13 mouse cellular contexts compared by ENCODE assay signal in genomic region chr9:123397701-123398100, GRCm38 (mm10). TPM values are rescaled to one million over a fixed set of nuclear protein-coding genes. Genes with fewer than 3 reads are reported as not detected.
A peak's percentile ranks its signal among the peaks of the same experiment; 100 is the strongest.
DNase-seq lines count a peak whose midpoint lies in the region; ATAC-seq and TF ChIP-seq lines count a peak whose summit lies in the region.
"Had no signal": no experiment of that assay in that cellular context is flagged by ENCODE, and none has a peak within 500 bp of the region (broad histone marks: within the 10 kb centered on the region; RNA-seq: fewer than 3 reads in every experiment).

No protein-coding gene starts in this region.

- DNase-seq in hindbrain, embryonic 10.5 days (ENCODE audit: low spot score) = peak; percentile 10
- DNase-seq in hindbrain, embryonic 14.5 days (ENCODE audit: low spot score) = no peak
- DNase-seq in ES-E14 (ENCODE audit: low read depth, low spot score) = peak; percentile 4
- peak; percentile 67 for DNase-seq in brain, embryonic 14.5 days (ENCODE audit: low read depth)
- DNase-seq in neural tube, embryonic 10.5 days (ENCODE audit: extremely low spot score, low spot score) = no peak
- no peak for DNase-seq in gastrocnemius, postnatal 36 days
- DNase-seq: adrenal gland, adult 8-10 months; cerebellum, adult 9-10 months; heart, adult 18-20 months; kidney, adult 8-10 months; liver, embryonic 13.5 days; thymus, postnatal 4 days had no signal

- peaks cover 9% of the 10 kb centered on the region; the same call in 1 of the 2 replicates for H3K36me3 ChIP-seq in hindbrain, embryonic 10.5 days
- peaks cover 4% of the 10 kb centered on the region; the same call in 1 of the 2 replicates for H3K36me3 ChIP-seq in hindbrain, embryonic 14.5 days (replicated peaks; ENCODE audit: control insufficient read depth, insufficient read depth)
- H3K36me3 ChIP-seq in ES-E14 (ENCODE audit: control insufficient read depth, insufficient read depth, low read length, poor library complexity, severe bottlenecking) = no peaks in the 10 kb centered on the region
- H3K36me3 ChIP-seq in midbrain, embryonic 16.5 days (ENCODE audit: control insufficient read depth, insufficient read depth, low read length) = no peaks in the 10 kb centered on the region

- ATAC-seq in hindbrain, embryonic 14.5 days (ENCODE audit: low FRiP score) = no peak
- ATAC-seq in midbrain, embryonic 16.5 days = peak; percentile 79

- no peak for TF ChIP-seq POLR2A in brain, embryonic 14.5 days (IDR thresholded peaks at IDR 0.05; ENCODE audit: borderline replicate concordance, extremely low read depth, insufficient read depth, insufficient read length, poor library complexity, severe bottlenecking)

- H3K9ac ChIP-seq in hindbrain, embryonic 14.5 days = no peak overlapping the region
- no peak overlapping the region for H3K9ac ChIP-seq in ES-E14 (ENCODE audit: insufficient read depth, low read depth, low read length, poor library complexity, severe bottlenecking)
- H3K9ac ChIP-seq in midbrain, embryonic 16.5 days (ENCODE audit: low read depth, low read length) = no peak overlapping the region
- H3K9ac ChIP-seq: liver, embryonic 13.5 days had no signal

- no peak for TF ChIP-seq CTCF in brain, embryonic 14.5 days (IDR thresholded peaks at IDR 0.05; ENCODE audit: borderline replicate concordance, extremely low read depth, insufficient read depth, insufficient read length)

- in situ Hi-C loops in ES-E14 (cut with MboI; ENCODE audit: low sequenced_read_pairs in 2 of 2, unreplicated experiment in 2 of 2) = no loop called here

- H3K4me2 ChIP-seq in hindbrain, embryonic 14.5 days (replicated peaks) = no peak overlapping the region
- no peak overlapping the region for H3K4me2 ChIP-seq in midbrain, embryonic 16.5 days (ENCODE audit: low read length)
- H3K4me2 ChIP-seq: liver, embryonic 13.5 days had no signal

- peaks cover 6% of the 10 kb centered on the region for H3K4me1 ChIP-seq in hindbrain, embryonic 10.5 days (replicated peaks)
- no peaks in the 10 kb centered on the region for H3K4me1 ChIP-seq in hindbrain, embryonic 14.5 days (replicated peaks; ENCODE audit: control insufficient read depth, insufficient read depth, low read length)
- H3K4me1 ChIP-seq in ES-E14 (ENCODE audit: control insufficient read depth in 2 of 2, insufficient read depth in 2 of 2, low read length in 2 of 2, poor library complexity in 1 of 2) = no peaks in the 10 kb centered on the region
- peaks cover 7% of the 10 kb centered on the region; the same call in 1 of the 2 replicates for H3K4me1 ChIP-seq in midbrain, embryonic 16.5 days (ENCODE audit: control insufficient read depth, insufficient read depth, low read length)
- H3K4me1 ChIP-seq: liver, embryonic 13.5 days had no signal

- no peak overlapping the region for H3K4me3 ChIP-seq in hindbrain, embryonic 10.5 days
- no peak overlapping the region for H3K4me3 ChIP-seq in hindbrain, embryonic 14.5 days (replicated peaks; ENCODE audit: low read length)
- H3K4me3 ChIP-seq in ES-E14 (ENCODE audit: insufficient read depth in 1 of 2, low read depth in 1 of 2, low read length in 2 of 2, poor library complexity in 1 of 2, severe bottlenecking in 1 of 2) = no peak overlapping the region
- no peak overlapping the region for H3K4me3 ChIP-seq in midbrain, embryonic 16.5 days (ENCODE audit: low read depth, low read length)
- H3K4me3 ChIP-seq: liver, embryonic 13.5 days had no signal

- no peaks in the 10 kb centered on the region for H3K27me3 ChIP-seq in hindbrain, embryonic 10.5 days (ENCODE audit: insufficient read depth, poor library complexity, severe bottlenecking)
- H3K27me3 ChIP-seq in hindbrain, embryonic 14.5 days (ENCODE audit: control insufficient read depth, insufficient read depth, low read length) = no peaks in the 10 kb centered on the region
- no peaks in the 10 kb centered on the region for H3K27me3 ChIP-seq in midbrain, embryonic 16.5 days (ENCODE audit: control insufficient read depth, insufficient read depth, low read depth, low read length)
- H3K27me3 ChIP-seq: liver, embryonic 13.5 days had no signal

- intact Hi-C loops in gastrocnemius, postnatal 36 days (cut with DNase I) = no loop called here

- no peaks in the 10 kb centered on the region for H3K9me3 ChIP-seq in hindbrain, embryonic 10.5 days
- no peaks in the 10 kb centered on the region for H3K9me3 ChIP-seq in hindbrain, embryonic 14.5 days (ENCODE audit: control insufficient read depth, low read length)
- no peaks in the 10 kb centered on the region for H3K9me3 ChIP-seq in ES-E14 (ENCODE audit: control insufficient read depth, insufficient read depth, low read depth, low read length)
- no peaks in the 10 kb centered on the region for H3K9me3 ChIP-seq in midbrain, embryonic 16.5 days (replicated peaks; ENCODE audit: control insufficient read depth, low read length, poor library complexity, severe bottlenecking)
- H3K9me3 ChIP-seq: liver, embryonic 13.5 days had no signal

- H3K27ac ChIP-seq in hindbrain, embryonic 10.5 days = no peak overlapping the region
- H3K27ac ChIP-seq in hindbrain, embryonic 14.5 days = no peak overlapping the region
- no peak overlapping the region for H3K27ac ChIP-seq in ES-E14 (ENCODE audit: insufficient read depth, low read depth, low read length, poor library complexity, severe bottlenecking)
- H3K27ac ChIP-seq in midbrain, embryonic 16.5 days (ENCODE audit: low read length) = peak overlapping the region; percentile 52
- H3K27ac ChIP-seq: liver, embryonic 13.5 days had no signal

- WGBS in hindbrain, embryonic 10.5 days = 44% methylated on average over 6 of the region's 6 CpGs
- WGBS in hindbrain, embryonic 14.5 days = 38% methylated on average over 6 of the region's 6 CpGs
- WGBS in midbrain, embryonic 16.5 days = 25% methylated on average over 6 of the region's 6 CpGs

TF ChIP-seq in ES-E14, 5 proteins besides CTCF, POLR2A, EP300 and RAD21:
- TF ChIP-seq CHD2 (IDR thresholded peaks at IDR 0.05; ENCODE audit: low read depth, low read length) (no peak), HCFC1 (IDR thresholded peaks at IDR 0.05; ENCODE audit: borderline replicate concordance, insufficient read depth, low read length) (no peak), ZNF384 (IDR thresholded peaks at IDR 0.05; ENCODE audit: low read depth, low read length) (no peak), MAFK (IDR thresholded peaks at IDR 0.05; ENCODE audit: insufficient read depth, low read depth, low read length) (no peak), ZC3H11A (IDR thresholded peaks at IDR 0.05; ENCODE audit: borderline replicate concordance, low read depth, low read length) (no peak)

RNA-seq across cellular contexts. Expression of gene Lars2, which starts 31.0 kb away (rescaled TPM):
- 736 TPM in 2 replicates for polyA plus RNA-seq in hindbrain, embryonic 10.5 days (2016; fragmentation: Nextera tagmentation; extraction: Ambion mirVana)
- 1,189 and 1,220 TPM in 2 replicates for polyA plus RNA-seq in hindbrain, embryonic 14.5 days (2014; fragmentation: Nextera tagmentation; extraction: Ambion mirVana)
- 5,955 and 28,940 TPM in 2 replicates for total RNA-seq in ES-E14 (2012; rRNA removed)
- polyA plus RNA-seq in brain, embryonic 14.5 days (2012; rRNA removed) = 356 and 1,494 TPM in 2 replicates
- 591 and 787 TPM in 2 replicates for polyA plus RNA-seq in midbrain, embryonic 16.5 days (2015; fragmentation: Nextera tagmentation; extraction: Ambion mirVana)
- 10 to 100 TPM; 37.6 to 59.0 TPM for total RNA-seq in gastrocnemius, postnatal 36 days (2021)

Comparison
In these comparisons a context has a peak if more than half of its experiments do, and no peak if none do; other contexts are left out.
1. DNase-seq: peak in hindbrain, embryonic 10.5 days (single experiment), ES-E14 (single experiment) and brain, embryonic 14.5 days (single experiment); none in hindbrain, embryonic 14.5 days (single experiment), neural tube, embryonic 10.5 days (single experiment) and gastrocnemius, postnatal 36 days (0 of 2).